Mouse (Mus musculus) stomach, embryonic 16.5 days (tissue): ENCODE results near the gene Abcg3. TPM values are rescaled to one million over a fixed set of nuclear protein-coding genes. Genes with fewer than 3 reads are reported as not detected.

Source experiments
- ATAC-seq: fragments of 200-750 bp; cut with Nextera tagmentation; 2 replicates; pipeline ENCODE4 v1.8.0; 2017; ENCODE audit warnings: moderate number of reproducible peaks, moderate TSS enrichment; ENCODE audit not compliant: insufficient read depth, low FRiP score
- H3K27ac ChIP-seq: fragments of 300-500 bp; sonication (generic); 2 replicates; pipeline ENCODE4 v1.5.1; 2014; ENCODE audit warnings: low read length
- H3K27me3 ChIP-seq: fragments of 300-500 bp; sonication (generic); 2 replicates; pipeline ENCODE4 v1.6.1; 2014; ENCODE audit warnings: low read length, control low read depth, mixed read lengths; ENCODE audit not compliant: control insufficient read depth, insufficient read depth
- H3K36me3 ChIP-seq: fragments of 300-500 bp; sonication (generic); 2 replicates; pipeline ENCODE4 v1.6.1; 2014; ENCODE audit warnings: low read length; ENCODE audit not compliant: control insufficient read depth, insufficient read depth
- H3K4me1 ChIP-seq: fragments of 300-500 bp; sonication (generic); 2 replicates; pipeline ENCODE4 v1.6.1; 2014; ENCODE audit warnings: low read length, control low read depth, mixed read lengths; ENCODE audit not compliant: control insufficient read depth, insufficient read depth
- H3K4me2 ChIP-seq: fragments of 300-500 bp; sonication (generic); 2 replicates; pipeline ENCODE4 v1.6.1; 2014; ENCODE audit warnings: low read depth, low read length, mixed read lengths
- H3K4me3 ChIP-seq: fragments of 300-500 bp; sonication (generic); replicated peaks from 2 replicates; pipeline ENCODE4 v1.5.1; 2014; ENCODE audit warnings: mild to moderate bottlenecking, low read length
- H3K9ac ChIP-seq: fragments of 300-500 bp; sonication (generic); 2 replicates; pipeline ENCODE4 v1.6.1; 2014; ENCODE audit warnings: low read length
- H3K9me3 ChIP-seq: fragments of 300-500 bp; sonication (generic); replicated peaks from 2 replicates; pipeline ENCODE4 v1.6.1; 2016; ENCODE audit warnings: low read length, control low read depth; ENCODE audit not compliant: control insufficient read depth
- WGBS: fragments of 180-500 bp; shearing (Covaris S2); extraction: QIAGEN DNeasy Blood & Tissue Kit; methylation state at CpG from one replicate; pipeline ENCODE4 v1.1.7; 2014; 5-methylcytosine and 5-hydroxymethylcytosine counted together
- polyA plus RNA-seq: library from polyadenylated mRNA; unstranded; fragments of >200 nt; fragmentation: Nextera tagmentation; extraction: Ambion mirVana; gene quantifications from 2 replicates; pipeline ENCODE4 v1.2.1, GENCODE M21; 2015

Abcg3 gene
- polyA plus RNA-seq: 3.1 and 3.2 TPM in 2 replicates

- H3K9me3 ChIP-seq: no peaks in the 10 kb centered on the region
- no peaks in the 10 kb centered on the region for H3K4me1 ChIP-seq
- H3K27me3 ChIP-seq: no peaks in the 10 kb centered on the region
- H3K36me3 ChIP-seq: no peaks in the 10 kb centered on the region
- peak within 1 kb of the TSS; percentile 19 for H3K4me3 ChIP-seq
- H3K9ac ChIP-seq: no peak within 1 kb of the TSS
- no peak for ATAC-seq
- H3K4me2 ChIP-seq: peak within 1 kb of the TSS; percentile 45
- H3K27ac ChIP-seq: no peak within 1 kb of the TSS
- WGBS: 26% methylated on average over 12 of the region's 12 CpGs
Measured at GRCm38 (mm10) chr5:104982535-104982934, at the start of gene Abcg3. TSS of gene Abcg3 (minus strand) at chr5:104982718.

DNA sequence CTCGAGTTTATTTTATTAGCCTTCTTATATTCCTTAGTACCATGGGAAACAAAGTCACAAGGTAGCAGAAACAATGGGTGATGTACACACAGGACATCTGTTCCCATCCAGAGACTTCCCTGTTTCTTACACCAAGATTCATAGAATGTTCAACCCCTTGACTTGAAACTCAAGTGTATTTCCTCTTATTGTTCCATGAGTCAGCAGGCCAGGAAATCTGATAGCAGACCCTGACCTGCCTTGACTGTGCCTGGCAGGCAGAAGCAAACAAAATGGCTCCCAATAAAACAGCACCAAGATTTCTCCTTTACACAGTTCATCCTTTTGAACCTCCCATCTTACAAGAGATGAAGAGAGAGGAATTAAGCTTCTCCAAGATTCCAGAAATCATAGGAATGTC is 30.0 kb upstream of the Abcg3 start:
- ATAC-seq: no peak

DNA sequence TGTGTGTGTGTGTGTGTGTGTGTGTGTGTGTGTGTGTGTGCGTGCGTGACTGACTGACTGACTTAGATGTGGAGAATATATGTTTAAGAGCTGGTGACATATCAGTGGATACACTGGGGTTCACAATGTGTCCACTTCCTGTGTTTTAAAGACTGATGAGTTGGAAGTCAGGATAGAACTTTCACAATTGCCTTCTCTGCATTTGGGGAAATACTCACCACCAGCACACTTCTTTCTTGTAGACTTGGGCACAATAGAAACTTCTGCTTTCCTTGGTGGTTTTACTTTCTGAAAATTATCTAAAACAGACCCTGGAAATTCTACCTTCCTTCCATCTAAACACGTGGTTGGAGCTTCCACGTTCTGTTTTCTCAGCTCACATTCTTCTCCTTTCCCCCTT is 29.1 kb upstream of the Abcg3 start:
- 80% methylated on average over 4 of the region's 4 CpGs for WGBS
- H3K4me2 ChIP-seq: no peak overlapping the region
- no peaks in the 10 kb centered on the region for H3K36me3 ChIP-seq
- no peaks in the 10 kb centered on the region for H3K27me3 ChIP-seq
- H3K9me3 ChIP-seq: no peaks in the 10 kb centered on the region
- H3K27ac ChIP-seq: no peak overlapping the region
- ATAC-seq: no peak
- H3K4me3 ChIP-seq: no peak overlapping the region
- H3K9ac ChIP-seq: no peak overlapping the region
- H3K4me1 ChIP-seq: no peaks in the 10 kb centered on the region

More for the DNA sequence above, 30.0 kb upstream of the Abcg3 start:
- Histone ChIP-seq H3K4me3 (no peak overlapping the region), H3K9ac (no peak overlapping the region), H3K4me2 (no peak overlapping the region), H3K27me3 (no peaks in the 10 kb centered on the region), H3K36me3 (no peaks in the 10 kb centered on the region), H3K4me1 (no peaks in the 10 kb centered on the region), H3K27ac (no peak overlapping the region), H3K9me3 (no peaks in the 10 kb centered on the region)
- 79% methylated on average over 1 of the region's 1 CpGs for WGBS

DNA sequence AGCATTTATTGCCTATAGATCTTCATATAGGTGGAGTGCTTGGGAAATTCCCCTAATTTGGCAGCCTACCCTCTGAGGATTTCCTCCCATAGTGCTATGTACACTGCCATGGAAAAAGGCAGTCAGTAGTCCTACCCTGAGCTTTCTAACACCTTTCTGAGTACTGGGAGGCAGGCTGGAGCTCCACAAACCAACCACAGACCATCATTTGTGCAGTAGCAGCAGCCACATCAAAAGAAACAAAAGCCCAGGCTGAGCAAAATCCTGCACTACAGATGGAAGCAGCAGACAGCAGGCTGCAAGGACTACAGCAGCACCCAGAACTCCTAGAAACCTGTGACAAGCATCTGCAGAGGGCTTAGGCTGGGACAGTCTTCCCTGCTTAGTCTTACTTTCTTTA is 27.9 kb upstream of the Abcg3 start:
- Histone ChIP-seq H3K9me3 (no peaks in the 10 kb centered on the region), H3K27ac (no peak overlapping the region), H3K27me3 (no peaks in the 10 kb centered on the region), H3K4me3 (no peak overlapping the region), H3K4me1 (no peaks in the 10 kb centered on the region), H3K4me2 (no peak overlapping the region), H3K9ac (no peak overlapping the region), H3K36me3 (no peaks in the 10 kb centered on the region)
- ATAC-seq: no peak

DNA sequence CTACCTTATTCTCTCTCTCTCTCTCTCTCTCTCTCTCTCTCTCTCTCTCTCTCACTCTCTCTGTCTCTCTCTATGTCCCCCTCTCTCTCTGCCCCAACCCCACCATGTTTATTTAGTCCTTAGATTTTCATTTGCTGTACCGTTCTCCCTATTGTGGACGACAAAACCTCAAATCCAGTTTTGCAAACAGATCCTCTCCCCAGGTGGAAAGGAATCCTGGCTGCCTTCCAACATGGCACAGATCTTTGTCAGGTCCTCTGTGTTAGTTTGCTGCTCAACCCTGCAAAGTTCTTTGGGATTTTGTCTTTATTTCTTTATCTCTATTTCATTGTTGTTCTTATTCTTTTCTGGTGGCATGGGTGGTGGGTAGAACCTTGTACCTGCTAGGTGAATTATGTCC is 6.9 kb upstream of the Abcg3 start:
- no peak for ATAC-seq
- H3K9me3 ChIP-seq: no peaks in the 10 kb centered on the region
- no peaks in the 10 kb centered on the region for H3K27me3 ChIP-seq
- no peak overlapping the region for H3K9ac ChIP-seq
- no peaks in the 10 kb centered on the region for H3K36me3 ChIP-seq
- no peak overlapping the region for H3K27ac ChIP-seq
- H3K4me1 ChIP-seq: no peaks in the 10 kb centered on the region
- WGBS: 72% methylated on average over 2 of the region's 2 CpGs
- H3K4me2 ChIP-seq: no peak overlapping the region
- no peak overlapping the region for H3K4me3 ChIP-seq

- ATAC-seq: no peak
- WGBS: 33% methylated on average over 2 of the region's 2 CpGs
- H3K27ac ChIP-seq: no peak overlapping the region
Measured at GRCm38 (mm10) chr5:104988000-104988399, 5.5 kb upstream of the Abcg3 start.

GRCm38 (mm10) chr5:104986706-104987105 is 4.2 kb upstream of the Abcg3 start:
- WGBS: 57% methylated on average over 1 of the region's 1 CpGs
- no peak for ATAC-seq

More at GRCm38 (mm10) chr5:104988000-104988399, 5.5 kb upstream of the Abcg3 start:
- Histone ChIP-seq H3K9me3 (no peaks in the 10 kb centered on the region), H3K4me1 (no peaks in the 10 kb centered on the region), H3K36me3 (no peaks in the 10 kb centered on the region), H3K9ac (peak overlapping the region; percentile 31; the same call in 1 of the 2 replicates), H3K4me3 (no peak overlapping the region), H3K4me2 (no peak overlapping the region), H3K27me3 (no peaks in the 10 kb centered on the region)

DNA sequence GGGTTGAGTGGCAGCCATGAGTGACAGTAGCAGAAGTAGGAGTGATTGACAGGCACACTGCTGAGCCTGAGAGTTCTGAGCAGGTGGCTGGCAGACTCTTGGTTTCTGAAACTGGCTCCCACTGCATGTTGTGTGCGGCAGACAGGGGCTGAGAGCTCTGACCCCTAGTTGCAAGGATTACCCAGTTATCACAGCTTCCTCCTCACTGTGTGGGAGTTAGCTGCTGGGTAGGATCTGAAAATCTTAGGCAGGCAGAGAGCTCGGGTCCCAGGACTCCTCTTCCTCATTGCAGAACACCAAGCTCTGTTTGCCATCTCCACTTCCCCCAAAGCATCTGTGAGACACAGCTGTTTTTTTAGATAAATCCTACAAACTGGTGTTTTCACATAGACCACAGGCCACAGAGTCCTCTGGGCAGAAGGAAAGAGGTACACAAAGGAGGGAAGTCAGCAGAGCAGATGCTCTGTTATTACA is 3.4 kb downstream of the Abcg3 start:
- no peaks in the 10 kb centered on the region for H3K4me1 ChIP-seq
- no peak overlapping the region for H3K4me2 ChIP-seq
- H3K4me3 ChIP-seq: no peak overlapping the region
- H3K27me3 ChIP-seq: no peaks in the 10 kb centered on the region
- H3K27ac ChIP-seq: no peak overlapping the region
- H3K9me3 ChIP-seq: no peaks in the 10 kb centered on the region
- ATAC-seq: no peak
- no peaks in the 10 kb centered on the region for H3K36me3 ChIP-seq
- no peak overlapping the region for H3K9ac ChIP-seq
- WGBS: 44% methylated on average over 2 of the region's 2 CpGs

More at GRCm38 (mm10) chr5:104986706-104987105, 4.2 kb upstream of the Abcg3 start:
- no peaks in the 10 kb centered on the region for H3K36me3 ChIP-seq
- no peaks in the 10 kb centered on the region for H3K4me1 ChIP-seq
- no peaks in the 10 kb centered on the region for H3K9me3 ChIP-seq
- H3K27me3 ChIP-seq: no peaks in the 10 kb centered on the region
- no peak overlapping the region for H3K27ac ChIP-seq
- H3K4me2 ChIP-seq: no peak overlapping the region
- no peak overlapping the region for H3K9ac ChIP-seq
- H3K4me3 ChIP-seq: no peak overlapping the region

DNA sequence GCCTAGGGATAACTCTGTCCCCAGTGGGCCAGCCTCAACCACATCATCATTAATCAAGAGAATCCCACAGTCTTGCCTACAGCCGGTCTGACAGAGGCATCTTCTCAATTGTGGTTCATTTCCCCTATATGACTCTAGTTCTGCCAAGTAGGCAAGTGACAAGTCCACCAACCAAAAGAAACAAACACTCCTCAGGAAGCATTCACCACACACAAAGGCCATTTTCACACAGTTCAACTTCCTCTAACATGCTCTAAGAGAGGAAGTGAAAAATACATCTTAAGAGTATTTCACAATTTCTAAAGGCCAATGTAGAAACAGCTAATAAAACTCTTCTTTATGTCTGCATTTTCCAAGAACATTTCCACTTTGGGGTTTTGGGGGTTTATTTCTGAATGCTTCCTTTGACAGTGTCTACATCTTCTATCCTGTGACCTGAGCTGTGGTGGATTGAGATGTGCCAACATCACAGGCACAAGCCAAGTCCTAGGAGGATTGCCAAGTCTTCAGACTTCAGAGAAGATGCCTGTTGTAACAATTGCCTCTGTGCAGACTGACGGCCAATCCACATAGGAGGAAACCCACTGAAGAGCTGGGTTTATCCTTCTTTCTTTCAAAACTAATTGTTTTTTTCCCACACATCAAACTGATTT is 24.3 kb downstream of the Abcg3 start:
- Histone ChIP-seq H3K27me3 (no peaks in the 10 kb centered on the region), H3K9me3 (no peaks in the 10 kb centered on the region), H3K36me3 (no peaks in the 10 kb centered on the region), H3K27ac (no peak overlapping the region; the same call in 1 of the 2 replicates), H3K4me1 (no peaks in the 10 kb centered on the region), H3K4me3 (no peak overlapping the region), H3K4me2 (no peak overlapping the region), H3K9ac (no peak overlapping the region)
- no peak for ATAC-seq
- WGBS: 89% methylated on average over 2 of the region's 2 CpGs
